Mouse (Mus musculus): ENCODE data around the gene Vsig10. TPM values are rescaled to one million over a fixed set of nuclear protein-coding genes. Genes with fewer than 3 reads are reported as not detected.

Vsig10 gene
- total RNA-seq, 2 experiments from 2014 or later, result 2.0 to 2.2 TPM

Other genes starting within 250 kb of the Vsig10 start
- gene Suds3, start 203.0 kb upstream of the Vsig10 start, total RNA-seq (2021), result 10 to 100 TPM; 93.7 to 93.9 TPM
- 10 to 100 TPM; 67.6 to 68.7 TPM for gene Taok3, start 199.0 kb upstream of the Vsig10 start, total RNA-seq (2021)
- 100 to 1,000 TPM; 838 to 843 TPM for gene Pebp1, start 31.5 kb upstream of the Vsig10 start, total RNA-seq (2021)
- gene Wsb2, start 38.2 kb downstream of the Vsig10 start, total RNA-seq (2021), result 100 to 1,000 TPM; 462 to 490 TPM
- 10 to 100 TPM; 18.0 to 23.5 TPM for gene Rfc5, start 70.0 kb downstream of the Vsig10 start, total RNA-seq (2021)
- 10 to 100 TPM; 31.3 to 32.5 TPM for gene Ksr2, start 94.9 kb downstream of the Vsig10 start, total RNA-seq (2021)